Mouse (Mus musculus) cortical plate, adult 2 months (tissue): ENCODE data around the gene Ovol3.

ENCODE experiments used
- CTCF ChIP-seq: fragments of 200-500 bp; IDR thresholded peaks from 2 replicates; pipeline ENCODE4 v1.5.1; 2011; ENCODE audit warnings: mild to moderate bottlenecking, control low read depth, low read length; ENCODE audit not compliant: insufficient read depth; ENCODE audit errors: extremely low read depth
- POLR2A ChIP-seq: fragments of 200-500 bp; IDR thresholded peaks from 2 replicates; pipeline ENCODE4 v1.6.1; 2011; ENCODE audit warnings: mild to moderate bottlenecking, low read length, control low read depth; ENCODE audit not compliant: insufficient read depth; ENCODE audit errors: extremely low read depth

- TF ChIP-seq CTCF (no peak), POLR2A (no peak)
Measured at GRCm38 (mm10) chr7:30194101-30194831, 41.3 kb downstream of the Ovol3 start.
